Mouse (Mus musculus) neural tube, embryonic 13.5 days (tissue): ENCODE measurements around the gene Clmp. TPM values are rescaled to one million over a fixed set of nuclear protein-coding genes. Genes with fewer than 3 reads are reported as not detected.

Experiments
- ATAC-seq: fragments of 200-750 bp; cut with Nextera tagmentation; 2 replicates; pipeline ENCODE4 v1.8.0; 2017; ENCODE audit warnings: low read depth, mild to moderate bottlenecking, moderate TSS enrichment, moderate library complexity
- H3K27ac ChIP-seq: fragments of 300-500 bp; sonication (generic); replicated peaks from 2 replicates; pipeline ENCODE4 v1.5.1; 2015; ENCODE audit warnings: moderate library complexity, mild to moderate bottlenecking, inconsistent platforms
- H3K27me3 ChIP-seq: fragments of 300-500 bp; sonication (generic); 2 replicates; pipeline ENCODE4 v1.6.1; 2015; ENCODE audit warnings: mild to moderate bottlenecking, inconsistent platforms
- H3K36me3 ChIP-seq: fragments of 300-500 bp; sonication (generic); 2 replicates; pipeline ENCODE4 v1.6.1; 2015; ENCODE audit warnings: mild to moderate bottlenecking, inconsistent platforms
- H3K4me1 ChIP-seq: fragments of 300-500 bp; sonication (generic); replicated peaks from 2 replicates; pipeline ENCODE4 v1.6.1; 2015; ENCODE audit warnings: inconsistent platforms
- H3K4me2 ChIP-seq: fragments of 300-500 bp; sonication (generic); 2 replicates; pipeline ENCODE4 v1.6.1; 2015; ENCODE audit warnings: inconsistent platforms, mild to moderate bottlenecking, moderate library complexity
- H3K4me3 ChIP-seq: fragments of 300-500 bp; sonication (generic); 2 replicates; pipeline ENCODE4 v1.5.1; 2015; ENCODE audit warnings: mild to moderate bottlenecking, inconsistent platforms
- H3K9ac ChIP-seq: fragments of 300-500 bp; sonication (generic); 2 replicates; pipeline ENCODE4 v1.6.1; 2015; ENCODE audit warnings: moderate library complexity, mild to moderate bottlenecking, inconsistent platforms
- H3K9me3 ChIP-seq: fragments of 300-500 bp; sonication (generic); 2 replicates; pipeline ENCODE4 v1.6.1; 2016; ENCODE audit warnings: inconsistent platforms
- WGBS: fragments of 180-500 bp; shearing (Covaris S2); methylation state at CpG from one replicate; pipeline ENCODE4 v1.1.7; 2015; 5-methylcytosine and 5-hydroxymethylcytosine counted together
- polyA plus RNA-seq: library from polyadenylated mRNA; unstranded; fragments of >200 nt; fragmentation: Nextera tagmentation; extraction: Ambion mirVana; gene quantifications from 2 replicates; pipeline ENCODE4 v1.2.1, GENCODE M21; 2015

Gene Clmp
- polyA plus RNA-seq, 1 experiment from 2014 or later = 51.5 TPM

DNA sequence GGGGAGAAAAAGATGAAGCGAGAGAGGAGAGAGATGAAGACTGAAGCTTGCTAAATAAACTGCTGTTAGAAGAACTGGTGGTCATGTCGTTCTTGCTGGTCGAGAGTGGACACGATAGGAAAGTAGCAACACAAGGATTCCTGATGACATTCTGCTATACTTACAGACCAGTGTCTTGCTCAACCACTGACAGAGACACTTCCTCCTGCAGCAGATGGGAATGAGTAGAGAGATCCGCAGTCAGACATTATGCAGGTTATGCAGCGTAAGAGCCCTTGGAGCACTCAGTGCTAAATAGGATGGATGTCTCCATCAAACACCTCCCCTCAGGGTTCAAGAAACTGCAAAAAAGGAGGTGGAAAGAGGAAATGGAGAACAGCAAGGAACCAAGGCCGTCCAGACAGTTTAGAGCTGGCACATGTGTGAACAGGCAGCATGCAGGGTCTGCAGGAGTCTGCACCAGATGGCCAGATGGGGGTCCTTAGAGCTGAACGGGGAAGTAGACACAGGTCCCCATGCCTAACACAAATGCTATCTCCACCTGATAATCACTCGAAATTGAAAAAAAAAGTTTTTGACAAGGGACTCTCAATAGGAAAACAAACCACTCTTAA lies 19.5 kb upstream of the Clmp start:
- Histone ChIP-seq H3K27me3 (no peaks in the 10 kb centered on the region), H3K27ac (no peak overlapping the region), H3K9me3 (no peaks in the 10 kb centered on the region), H3K4me3 (no peak overlapping the region), H3K4me1 (peaks cover 2% of the 10 kb centered on the region), H3K36me3 (no peaks in the 10 kb centered on the region), H3K9ac (no peak overlapping the region), H3K4me2 (no peak overlapping the region)
- 71% methylated on average over 9 of the region's 9 CpGs for WGBS
- no peak for ATAC-seq

- H3K36me3 ChIP-seq = no peaks in the 10 kb centered on the region
- whole genome bisulfite sequencing = 83% methylated on average over 3 of the region's 3 CpGs
Observed at GRCm38 (mm10) chr9:40670313-40670712, 15.4 kb upstream of the Clmp start, which contains the start of gene Gm21915. TSS of gene Gm21915 (plus strand) at chr9:40670613.

GRCm38 (mm10) chr9:40671323-40671930 lies 14.3 kb upstream of the Clmp start:
- Histone ChIP-seq H3K4me2 (no peak overlapping the region), H3K4me3 (no peak overlapping the region), H3K36me3 (no peaks in the 10 kb centered on the region), H3K4me1 (peaks cover 19% of the 10 kb centered on the region), H3K27me3 (no peaks in the 10 kb centered on the region), H3K9me3 (no peaks in the 10 kb centered on the region), H3K9ac (no peak overlapping the region), H3K27ac (peak overlapping the region; percentile 34; the same call in 1 of the 2 replicates)
- no peak for ATAC-seq
- WGBS = 26% methylated on average over 4 of the region's 4 CpGs

More at GRCm38 (mm10) chr9:40670313-40670712, 15.4 kb upstream of the Clmp start, which contains the start of gene Gm21915:
- Histone ChIP-seq H3K27me3 (no peaks in the 10 kb centered on the region), H3K27ac (peak within 1 kb of the TSS; percentile 34; the same call in 1 of the 2 replicates), H3K9ac (no peak within 1 kb of the TSS), H3K4me2 (no peak within 1 kb of the TSS), H3K9me3 (no peaks in the 10 kb centered on the region), H3K4me1 (peaks cover 14% of the 10 kb centered on the region), H3K4me3 (no peak within 1 kb of the TSS)
- ATAC-seq = no peak

- WGBS = 76% methylated on average over 12 of the region's 12 CpGs
- Histone ChIP-seq H3K36me3 (no peaks in the 10 kb centered on the region), H3K4me1 (peaks cover 19% of the 10 kb centered on the region), H3K4me2 (no peak overlapping the region), H3K27ac (0 out of 2 replicates have a peak overlapping the region, but pooled peaks have one; percentile 13), H3K9ac (no peak overlapping the region), H3K4me3 (no peak overlapping the region), H3K27me3 (no peaks in the 10 kb centered on the region), H3K9me3 (no peaks in the 10 kb centered on the region)
- no peak for ATAC-seq
Observed at GRCm38 (mm10) chr9:40675203-40675958, 10.4 kb upstream of the Clmp start.

DNA sequence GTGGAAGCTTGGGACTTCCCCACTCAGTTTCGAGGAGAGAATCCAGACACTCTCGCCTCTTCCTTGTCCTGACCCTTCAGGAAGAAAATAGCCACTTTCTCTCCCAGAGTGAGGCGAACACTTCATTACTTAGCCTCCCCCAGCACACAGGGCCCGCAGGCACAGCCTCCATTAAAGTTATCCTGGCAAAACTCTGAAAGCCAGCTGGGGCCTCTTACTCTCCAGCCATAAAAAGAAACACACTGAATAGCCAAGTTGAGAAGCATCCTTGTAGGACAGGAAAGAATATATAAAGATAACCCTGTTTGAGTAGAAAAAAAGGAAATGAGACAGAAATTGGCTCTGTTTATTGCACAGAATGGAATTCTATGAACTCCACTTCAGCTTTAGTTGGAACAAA lies 7.1 kb upstream of the Clmp start:
- H3K27ac ChIP-seq = no peak overlapping the region
- 67% methylated on average over 4 of the region's 4 CpGs for WGBS

GRCm38 (mm10) chr9:40686421-40686899 lies 698 bp downstream of the Clmp start:
- no peaks in the 10 kb centered on the region for H3K9me3 ChIP-seq
- peak overlapping the region; percentile 73 for H3K4me2 ChIP-seq
- H3K4me3 ChIP-seq = peak overlapping the region; percentile 71
- peak overlapping the region; percentile 98 for H3K27ac ChIP-seq
- peaks cover 42% of the 10 kb centered on the region for H3K4me1 ChIP-seq
- peak; percentile 74 for ATAC-seq
- H3K9ac ChIP-seq = peak overlapping the region; percentile 97
- under 1% methylated on average over 23 of the region's 23 CpGs for WGBS
- no peaks in the 10 kb centered on the region for H3K36me3 ChIP-seq
- no peaks in the 10 kb centered on the region for H3K27me3 ChIP-seq

More for the DNA sequence above, 7.1 kb upstream of the Clmp start:
- peaks cover 10% of the 10 kb centered on the region; the same call in 1 of the 2 replicates for H3K4me1 ChIP-seq
- no peak for ATAC-seq
- no peak overlapping the region for H3K9ac ChIP-seq
- no peaks in the 10 kb centered on the region for H3K27me3 ChIP-seq
- H3K4me3 ChIP-seq = no peak overlapping the region
- H3K9me3 ChIP-seq = no peaks in the 10 kb centered on the region
- no peak overlapping the region for H3K4me2 ChIP-seq
- no peaks in the 10 kb centered on the region for H3K36me3 ChIP-seq

DNA sequence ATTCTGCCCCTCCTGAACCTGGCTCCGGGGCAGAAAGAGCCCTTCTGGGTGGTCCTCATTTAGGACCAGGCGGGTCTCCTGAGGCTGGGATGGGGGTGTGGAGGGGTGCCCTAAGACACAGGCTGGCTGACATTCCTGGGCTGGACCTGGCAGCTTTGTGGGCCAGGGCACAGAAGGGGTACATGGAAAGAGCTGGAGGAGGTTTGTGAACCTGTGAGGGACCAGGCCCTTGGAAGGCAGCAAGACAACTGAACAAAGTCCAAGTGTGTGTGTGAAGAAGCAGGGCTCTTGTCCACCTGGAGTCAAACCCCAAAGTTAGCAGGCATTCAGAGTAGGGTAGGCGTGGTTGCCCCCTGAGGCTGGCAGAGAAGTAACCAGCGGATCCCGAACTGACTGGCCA lies 1.3 kb downstream of the Clmp start:
- Histone ChIP-seq H3K4me1 (peaks cover 44% of the 10 kb centered on the region), H3K36me3 (no peaks in the 10 kb centered on the region), H3K4me2 (peak overlapping the region; percentile 73), H3K27ac (peak overlapping the region; percentile 98), H3K4me3 (peak overlapping the region; percentile 71), H3K27me3 (no peaks in the 10 kb centered on the region), H3K9ac (peak overlapping the region; percentile 97), H3K9me3 (no peaks in the 10 kb centered on the region)
- WGBS = 24% methylated on average over 5 of the region's 5 CpGs
- peak; percentile 29 for ATAC-seq

GRCm38 (mm10) chr9:40687553-40687952 lies 1.8 kb downstream of the Clmp start:
- Histone ChIP-seq H3K9ac (peak overlapping the region; percentile 97), H3K4me2 (peak overlapping the region; percentile 73), H3K4me1 (peaks cover 49% of the 10 kb centered on the region), H3K27ac (peak overlapping the region; percentile 98), H3K9me3 (no peaks in the 10 kb centered on the region), H3K4me3 (peak overlapping the region; percentile 71), H3K27me3 (no peaks in the 10 kb centered on the region), H3K36me3 (no peaks in the 10 kb centered on the region)
- WGBS = 40% methylated on average over 3 of the region's 3 CpGs
- no peak for ATAC-seq

GRCm38 (mm10) chr9:40690511-40690910 lies 4.7 kb downstream of the Clmp start:
- ATAC-seq = no peak
- Histone ChIP-seq H3K4me2 (no peak overlapping the region), H3K36me3 (no peaks in the 10 kb centered on the region), H3K27me3 (no peaks in the 10 kb centered on the region), H3K4me1 (peaks cover 65% of the 10 kb centered on the region), H3K4me3 (no peak overlapping the region), H3K9me3 (no peaks in the 10 kb centered on the region), H3K9ac (no peak overlapping the region), H3K27ac (no peak overlapping the region)
- WGBS = 88% methylated on average over 7 of the region's 7 CpGs

- Histone ChIP-seq H3K36me3 (peaks cover 16% of the 10 kb centered on the region), H3K4me1 (peaks cover 51% of the 10 kb centered on the region), H3K27ac (peak overlapping the region; percentile 72), H3K4me3 (no peak overlapping the region), H3K27me3 (no peaks in the 10 kb centered on the region), H3K9ac (no peak overlapping the region), H3K9me3 (no peaks in the 10 kb centered on the region), H3K4me2 (no peak overlapping the region)
- 47% methylated on average over 3 of the region's 3 CpGs for WGBS
- no peak for ATAC-seq
Observed at GRCm38 (mm10) chr9:40693026-40693425, 7.3 kb downstream of the Clmp start.

GRCm38 (mm10) chr9:40693768-40694167 lies 8.0 kb downstream of the Clmp start:
- peak; percentile 71 for ATAC-seq
- 41% methylated on average over 5 of the region's 5 CpGs for whole genome bisulfite sequencing
- H3K27me3 ChIP-seq = no peaks in the 10 kb centered on the region

GRCm38 (mm10) chr9:40694284-40694683 lies 8.5 kb downstream of the Clmp start:
- Histone ChIP-seq H3K9ac (no peak overlapping the region), H3K27ac (peak overlapping the region; percentile 72), H3K4me2 (no peak overlapping the region)

More at GRCm38 (mm10) chr9:40693768-40694167, 8.0 kb downstream of the Clmp start:
- H3K36me3 ChIP-seq = peaks cover 16% of the 10 kb centered on the region
- no peaks in the 10 kb centered on the region for H3K9me3 ChIP-seq
- no peak overlapping the region for H3K4me3 ChIP-seq
- peak overlapping the region; percentile 72 for H3K27ac ChIP-seq
- peaks cover 44% of the 10 kb centered on the region for H3K4me1 ChIP-seq
- H3K9ac ChIP-seq = no peak overlapping the region
- no peak overlapping the region for H3K4me2 ChIP-seq

More at GRCm38 (mm10) chr9:40694284-40694683, 8.5 kb downstream of the Clmp start:
- peaks cover 39% of the 10 kb centered on the region for H3K4me1 ChIP-seq
- H3K27me3 ChIP-seq = no peaks in the 10 kb centered on the region
- 72% methylated on average over 12 of the region's 12 CpGs for WGBS
- no peak overlapping the region for H3K4me3 ChIP-seq
- H3K36me3 ChIP-seq = peaks cover 16% of the 10 kb centered on the region
- no peak for ATAC-seq
- H3K9me3 ChIP-seq = no peaks in the 10 kb centered on the region
